Mouse (Mus musculus) liver, embryonic 15.5 days (tissue): ENCODE data around the gene Kcnj6. TPM values are rescaled to one million over a fixed set of nuclear protein-coding genes. Genes with fewer than 3 reads are reported as not detected.

ENCODE experiments used
- ATAC-seq: fragments of 200-750 bp; cut with Nextera tagmentation; 2 replicates; pipeline ENCODE4 v1.8.0; 2017; ENCODE audit warnings: moderate number of reproducible peaks, mild to moderate bottlenecking, moderate library complexity; ENCODE audit not compliant: insufficient read depth
- H3K27ac ChIP-seq: fragments of 300-500 bp; sonication (generic); replicated peaks from 2 replicates; pipeline ENCODE4 v1.5.1; 2015; ENCODE audit warnings: mild to moderate bottlenecking, inconsistent platforms
- H3K27me3 ChIP-seq: fragments of 300-500 bp; sonication (generic); 2 replicates; pipeline ENCODE4 v1.6.1; 2015; ENCODE audit warnings: mild to moderate bottlenecking, inconsistent platforms
- H3K36me3 ChIP-seq: fragments of 300-500 bp; sonication (generic); replicated peaks from 2 replicates; pipeline ENCODE4 v1.6.1; 2015; ENCODE audit warnings: moderate library complexity, mild to moderate bottlenecking, inconsistent platforms
- H3K4me1 ChIP-seq: fragments of 300-500 bp; sonication (generic); replicated peaks from 2 replicates; pipeline ENCODE4 v1.6.1; 2015; ENCODE audit warnings: inconsistent platforms
- H3K4me2 ChIP-seq: fragments of 300-500 bp; sonication (generic); 2 replicates; pipeline ENCODE4 v1.6.1; 2015; ENCODE audit warnings: moderate library complexity, mild to moderate bottlenecking, inconsistent platforms
- H3K4me3 ChIP-seq: fragments of 300-500 bp; sonication (generic); replicated peaks from 2 replicates; pipeline ENCODE4 v1.5.1; 2015; ENCODE audit warnings: mild to moderate bottlenecking, inconsistent platforms
- H3K9ac ChIP-seq: fragments of 300-500 bp; sonication (generic); 2 replicates; pipeline ENCODE4 v1.6.1; 2015; ENCODE audit warnings: moderate library complexity, mild to moderate bottlenecking, inconsistent platforms
- H3K9me3 ChIP-seq: fragments of 300-500 bp; sonication (generic); replicated peaks from 2 replicates; pipeline ENCODE4 v1.6.1; 2016; ENCODE audit warnings: inconsistent platforms
- WGBS: fragments of 180-500 bp; shearing (Covaris S2); methylation state at CpG from one replicate; pipeline ENCODE4 v1.1.7; 2015; ENCODE audit warnings: mixed read lengths; ENCODE audit not compliant: insufficient replicate concordance; 5-methylcytosine and 5-hydroxymethylcytosine counted together
- polyA plus RNA-seq: library from polyadenylated mRNA; unstranded; fragments of >200 nt; fragmentation: Nextera tagmentation; extraction: Ambion mirVana; gene quantifications from 2 replicates; pipeline ENCODE4 v1.2.1, GENCODE M21; 2015

Kcnj6 gene
- polyA plus RNA-seq, 1 experiment from 2014 or later: not detected

DNA sequence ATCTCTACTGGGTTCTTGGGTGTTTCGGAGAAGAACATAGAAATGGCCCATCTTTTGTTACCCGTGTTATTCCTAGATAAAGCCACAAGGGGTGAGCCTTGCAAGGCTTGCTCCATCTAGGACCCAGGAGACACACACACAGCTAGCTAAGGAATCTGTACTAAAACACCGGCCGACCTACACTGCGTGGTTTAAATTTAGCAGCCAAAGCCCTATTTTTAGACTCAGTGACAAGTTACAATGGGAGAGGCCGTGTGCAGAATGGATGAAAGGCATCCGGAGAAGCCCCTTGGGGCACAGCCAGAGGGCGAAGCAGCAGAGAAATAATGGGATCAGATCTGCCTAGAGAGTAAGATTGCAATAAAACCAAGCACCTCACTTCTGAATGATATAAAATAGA, 232.4 kb downstream of the Kcnj6 start:
- Histone ChIP-seq H3K4me1 (no peaks in the 10 kb centered on the region), H3K9ac (no peak overlapping the region), H3K27me3 (no peaks in the 10 kb centered on the region), H3K4me3 (no peak overlapping the region), H3K27ac (no peak overlapping the region), H3K4me2 (no peak overlapping the region), H3K36me3 (no peaks in the 10 kb centered on the region), H3K9me3 (no peaks in the 10 kb centered on the region)
- ATAC-seq: no peak
- 41% methylated on average over 8 of the region's 8 CpGs for WGBS

DNA sequence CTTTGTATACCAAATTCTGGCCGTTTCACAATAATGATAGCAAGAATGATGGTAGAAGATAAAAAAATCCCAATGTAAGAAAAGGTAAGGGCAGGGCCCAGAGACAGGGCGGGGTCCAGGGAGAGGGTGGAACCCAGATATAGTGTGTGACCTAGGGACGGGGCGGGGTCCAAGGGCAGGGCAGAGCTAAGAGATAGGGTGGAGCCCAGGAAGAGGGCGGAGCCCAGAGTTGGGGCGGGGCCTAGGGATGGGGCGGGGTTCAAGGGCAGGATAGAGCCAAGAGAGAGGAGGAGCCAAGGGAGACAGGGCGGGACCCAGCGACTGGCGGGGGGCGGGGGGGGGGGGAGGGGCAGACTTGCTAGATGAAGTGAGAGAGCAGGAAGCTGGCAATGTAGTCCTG, 236.8 kb downstream of the Kcnj6 start:
- no peaks in the 10 kb centered on the region for H3K9me3 ChIP-seq
- no peak overlapping the region for H3K4me2 ChIP-seq
- no peaks in the 10 kb centered on the region for H3K4me1 ChIP-seq
- 32% methylated on average over 7 of the region's 11 CpGs for WGBS
- peak; percentile 44; the same call in 1 of the 2 replicates for ATAC-seq
- no peaks in the 10 kb centered on the region for H3K36me3 ChIP-seq
- H3K4me3 ChIP-seq: no peak overlapping the region
- no peak overlapping the region for H3K27ac ChIP-seq
- no peak overlapping the region for H3K9ac ChIP-seq
- H3K27me3 ChIP-seq: no peaks in the 10 kb centered on the region

DNA sequence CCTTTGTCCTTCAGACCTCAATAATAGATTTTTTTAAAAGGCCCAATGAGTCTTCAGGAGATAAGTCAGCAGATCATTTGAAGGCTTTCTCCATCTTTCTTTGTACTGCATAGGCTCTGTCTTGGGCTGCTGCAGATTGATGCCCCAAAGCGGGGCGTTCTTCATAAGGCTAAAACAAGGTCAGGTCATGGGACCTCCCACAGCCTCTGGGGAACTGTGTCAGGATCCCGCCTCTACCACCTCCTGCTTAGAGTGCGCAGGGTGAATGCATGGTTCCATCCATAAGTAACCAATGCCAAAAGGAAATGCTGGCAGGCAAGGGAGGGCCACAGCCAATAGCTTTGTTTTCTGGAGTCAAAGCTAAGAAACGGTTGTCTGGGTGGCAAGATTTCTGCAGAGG, 237.7 kb downstream of the Kcnj6 start:
- Histone ChIP-seq H3K4me1 (no peaks in the 10 kb centered on the region), H3K9ac (no peak overlapping the region), H3K4me2 (no peak overlapping the region), H3K9me3 (no peaks in the 10 kb centered on the region), H3K27ac (no peak overlapping the region), H3K27me3 (no peaks in the 10 kb centered on the region), H3K36me3 (no peaks in the 10 kb centered on the region), H3K4me3 (no peak overlapping the region)
- no peak for ATAC-seq
- 74% methylated on average over 5 of the region's 5 CpGs for WGBS

- no peak for ATAC-seq
- Histone ChIP-seq H3K4me2 (no peak overlapping the region), H3K4me3 (no peak overlapping the region), H3K9me3 (no peaks in the 10 kb centered on the region), H3K9ac (no peak overlapping the region), H3K36me3 (no peaks in the 10 kb centered on the region), H3K4me1 (no peaks in the 10 kb centered on the region), H3K27me3 (no peaks in the 10 kb centered on the region), H3K27ac (no peak overlapping the region)
- 22% methylated on average over 3 of the region's 3 CpGs for whole genome bisulfite sequencing
Observed at GRCm38 (mm10) chr16:94758606-94759005, 238.9 kb downstream of the Kcnj6 start.

GRCm38 (mm10) chr16:94756352-94756751, 241.1 kb downstream of the Kcnj6 start:
- Histone ChIP-seq H3K4me1 (no peaks in the 10 kb centered on the region), H3K9ac (no peak overlapping the region), H3K27ac (no peak overlapping the region), H3K36me3 (no peaks in the 10 kb centered on the region), H3K4me2 (no peak overlapping the region), H3K27me3 (no peaks in the 10 kb centered on the region), H3K4me3 (no peak overlapping the region), H3K9me3 (no peaks in the 10 kb centered on the region)
- WGBS: 46% methylated on average over 6 of the region's 6 CpGs
- no peak for ATAC-seq

DNA sequence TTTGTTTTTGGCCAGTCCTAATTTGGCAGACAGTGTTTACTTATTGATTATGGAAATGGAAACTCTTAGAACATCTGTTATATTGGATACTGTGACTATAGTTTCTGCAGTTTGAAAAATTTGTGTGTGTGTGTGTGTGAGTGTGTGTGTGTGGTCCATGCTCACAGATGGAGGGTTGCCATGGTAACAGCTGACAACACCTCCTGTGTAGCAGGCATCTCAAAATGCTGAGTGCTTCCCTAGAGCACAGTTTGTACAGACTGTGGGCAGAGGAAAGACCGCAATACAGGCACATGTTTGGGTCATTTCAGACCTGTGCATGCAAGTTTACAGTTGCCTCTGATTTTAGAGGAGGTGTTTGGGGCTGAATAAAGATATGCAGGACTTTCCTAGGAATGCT, 244.0 kb downstream of the Kcnj6 start:
- no peak for ATAC-seq
- Histone ChIP-seq H3K36me3 (no peaks in the 10 kb centered on the region), H3K4me2 (no peak overlapping the region), H3K27ac (no peak overlapping the region), H3K27me3 (no peaks in the 10 kb centered on the region), H3K4me3 (no peak overlapping the region), H3K9me3 (no peaks in the 10 kb centered on the region), H3K4me1 (no peaks in the 10 kb centered on the region), H3K9ac (no peak overlapping the region)
- WGBS: 67% methylated on average over 1 of the region's 1 CpGs

DNA sequence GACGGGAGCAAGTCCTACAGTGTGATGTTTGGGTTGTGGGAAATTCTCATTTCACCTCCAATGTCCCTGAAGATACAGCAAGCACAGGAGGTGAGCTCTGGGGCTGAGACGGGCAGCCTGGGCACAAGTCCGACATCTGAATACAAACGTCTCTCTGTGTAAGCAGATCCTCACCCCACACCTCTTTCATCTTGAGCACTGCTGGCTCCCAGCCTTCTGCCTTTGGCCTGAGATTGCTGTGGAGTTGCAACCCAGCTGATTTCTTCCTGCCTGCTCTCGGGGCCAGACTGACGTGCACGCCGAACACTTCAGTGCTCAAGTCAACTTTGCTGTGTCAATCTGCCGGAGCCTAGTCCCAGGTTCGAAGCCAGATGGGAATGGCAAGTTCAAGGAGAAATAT, 244.7 kb downstream of the Kcnj6 start:
- no peaks in the 10 kb centered on the region for H3K9me3 ChIP-seq
- no peak overlapping the region for H3K27ac ChIP-seq
- no peaks in the 10 kb centered on the region for H3K4me1 ChIP-seq
- no peaks in the 10 kb centered on the region for H3K27me3 ChIP-seq
- WGBS: 53% methylated on average over 10 of the region's 10 CpGs
- no peak for ATAC-seq
- H3K36me3 ChIP-seq: no peaks in the 10 kb centered on the region
- H3K9ac ChIP-seq: no peak overlapping the region
- H3K4me3 ChIP-seq: no peak overlapping the region
- no peak overlapping the region for H3K4me2 ChIP-seq

DNA sequence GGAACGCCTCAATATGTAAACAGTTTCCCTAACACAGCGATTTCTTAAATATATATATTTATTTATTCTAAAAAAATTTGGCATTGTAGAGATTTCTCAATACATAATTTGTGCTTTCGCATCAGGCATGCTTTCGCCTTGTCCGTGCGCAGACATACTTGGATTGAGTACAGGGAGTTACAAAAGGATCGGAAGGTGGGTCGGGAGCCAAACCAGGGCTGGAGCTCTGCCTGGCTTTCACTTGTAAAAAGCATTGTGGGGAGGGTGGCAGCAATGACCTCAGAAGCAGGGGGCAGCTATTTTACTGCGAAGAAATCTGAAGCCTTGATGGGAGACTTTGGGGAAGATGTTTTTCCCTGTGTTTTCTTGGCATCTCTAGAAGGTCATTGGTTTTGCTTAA, 252.5 kb downstream of the Kcnj6 start:
- H3K4me3 ChIP-seq: no peak overlapping the region
- no peak overlapping the region for H3K27ac ChIP-seq
- WGBS: 73% methylated on average over 9 of the region's 9 CpGs
- no peak overlapping the region for H3K4me2 ChIP-seq
- H3K4me1 ChIP-seq: peaks cover 7% of the 10 kb centered on the region; the same call in 1 of the 2 replicates
- H3K9ac ChIP-seq: no peak overlapping the region
- ATAC-seq: no peak
- no peaks in the 10 kb centered on the region for H3K9me3 ChIP-seq
- no peaks in the 10 kb centered on the region for H3K36me3 ChIP-seq
- no peaks in the 10 kb centered on the region for H3K27me3 ChIP-seq

GRCm38 (mm10) chr16:94743853-94744501, 253.5 kb downstream of the Kcnj6 start:
- Histone ChIP-seq H3K27ac (no peak overlapping the region), H3K4me1 (peaks cover 7% of the 10 kb centered on the region; the same call in 1 of the 2 replicates), H3K4me2 (peak overlapping the region; percentile 40), H3K4me3 (peak overlapping the region; percentile 11), H3K9me3 (no peaks in the 10 kb centered on the region), H3K36me3 (no peaks in the 10 kb centered on the region), H3K27me3 (no peaks in the 10 kb centered on the region), H3K9ac (no peak overlapping the region)
- no peak for ATAC-seq
- 2% methylated on average over 11 of the region's 11 CpGs for WGBS

GRCm38 (mm10) chr16:94737359-94737687, 260.2 kb downstream of the Kcnj6 start:
- Histone ChIP-seq H3K9me3 (no peaks in the 10 kb centered on the region), H3K27ac (no peak overlapping the region), H3K9ac (no peak overlapping the region), H3K4me2 (no peak overlapping the region), H3K36me3 (no peaks in the 10 kb centered on the region), H3K27me3 (no peaks in the 10 kb centered on the region), H3K4me1 (no peaks in the 10 kb centered on the region), H3K4me3 (no peak overlapping the region)
- ATAC-seq: no peak
- WGBS: 64% methylated on average over 1 of the region's 1 CpGs

GRCm38 (mm10) chr16:94736462-94737358, 260.8 kb downstream of the Kcnj6 start:
- H3K4me1 ChIP-seq: no peaks in the 10 kb centered on the region
- no peak overlapping the region for H3K4me3 ChIP-seq
- H3K9me3 ChIP-seq: no peaks in the 10 kb centered on the region
- H3K27ac ChIP-seq: no peak overlapping the region
- H3K36me3 ChIP-seq: no peaks in the 10 kb centered on the region
- H3K9ac ChIP-seq: no peak overlapping the region
- ATAC-seq: no peak
- no peak overlapping the region for H3K4me2 ChIP-seq
- 66% methylated on average over 8 of the region's 8 CpGs for WGBS
- H3K27me3 ChIP-seq: no peaks in the 10 kb centered on the region
